Mouse (Mus musculus) frontal cortex, postnatal 36 days (tissue): ENCODE measurements at regions not wholly inside any gene's neighbourhood (a gene's known extent, or its start where the extent isn't known, plus 50 kb on each side); places are given as distances from the start of the nearest gene placed in this dataset.

ENCODE experiments used
- DNase-seq, 2 experiments: peaks; one replicate each; pipeline ENCODE4 v3.0.0; 2022; ENCODE audit warnings: low spot score in 2 of 2

DNA sequence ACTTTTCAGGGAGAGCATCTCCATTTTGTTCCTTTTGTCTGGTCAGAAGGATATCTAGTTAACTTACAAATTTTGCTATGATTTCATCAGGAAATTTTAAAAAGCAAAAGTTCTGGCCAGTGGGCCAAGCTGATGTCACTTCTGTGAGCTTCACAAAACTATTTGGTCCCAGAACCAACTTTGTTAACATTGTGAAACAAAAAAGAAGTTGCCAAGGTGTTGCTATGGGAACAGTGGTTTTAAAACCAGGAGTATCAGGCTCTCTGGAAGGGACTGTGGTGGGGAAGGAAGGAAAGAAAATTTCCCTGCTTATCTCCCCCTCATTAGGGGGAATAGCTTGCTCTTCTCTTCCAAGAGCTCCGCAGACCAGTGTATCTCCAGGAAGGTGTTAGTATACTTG lies 416.8 kb upstream of the Auts2 start:
- no peak for DNase-seq

DNA sequence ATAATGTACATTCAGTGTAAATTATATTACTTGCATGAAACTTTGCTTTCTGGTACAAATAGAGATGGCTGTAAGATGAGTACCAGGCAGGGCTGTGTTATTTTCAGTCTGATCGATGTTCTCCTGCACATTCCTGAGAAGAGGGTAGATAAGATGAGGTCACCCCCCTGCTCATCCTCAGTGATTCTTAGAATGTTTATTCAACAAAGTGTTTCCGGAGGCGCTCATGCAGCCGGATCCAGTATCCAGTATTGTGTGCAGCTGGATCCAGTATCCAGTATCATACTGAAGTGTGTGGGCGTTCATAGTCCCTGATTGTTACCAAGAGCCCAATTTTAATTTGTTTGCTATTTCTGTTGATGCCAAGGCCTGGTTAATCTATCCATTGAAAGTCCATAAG lies 413.0 kb upstream of the Auts2 start:
- DNase-seq: no peak

DNA sequence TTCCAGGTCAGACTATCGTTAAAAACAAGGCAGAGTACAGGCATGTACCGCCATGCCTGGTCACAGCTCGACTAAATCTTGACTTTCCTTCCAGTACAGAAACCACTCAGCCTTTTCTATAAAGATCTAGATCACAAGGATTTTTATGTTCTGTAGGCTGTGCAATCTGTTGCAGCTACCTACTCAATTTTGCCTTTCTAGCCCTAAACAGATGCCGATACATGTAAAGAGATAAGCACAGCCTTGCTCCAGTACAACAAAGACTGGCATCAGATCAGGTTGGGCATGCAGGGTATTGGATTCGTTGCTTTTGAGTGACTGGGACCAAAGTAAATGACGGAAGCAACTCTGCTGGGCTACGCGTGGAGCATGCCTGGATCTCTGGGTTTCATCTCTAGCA lies 411.9 kb upstream of the Auts2 start:
- DNase-seq: peak in 1 of 2 experiments; percentile 36

DNA sequence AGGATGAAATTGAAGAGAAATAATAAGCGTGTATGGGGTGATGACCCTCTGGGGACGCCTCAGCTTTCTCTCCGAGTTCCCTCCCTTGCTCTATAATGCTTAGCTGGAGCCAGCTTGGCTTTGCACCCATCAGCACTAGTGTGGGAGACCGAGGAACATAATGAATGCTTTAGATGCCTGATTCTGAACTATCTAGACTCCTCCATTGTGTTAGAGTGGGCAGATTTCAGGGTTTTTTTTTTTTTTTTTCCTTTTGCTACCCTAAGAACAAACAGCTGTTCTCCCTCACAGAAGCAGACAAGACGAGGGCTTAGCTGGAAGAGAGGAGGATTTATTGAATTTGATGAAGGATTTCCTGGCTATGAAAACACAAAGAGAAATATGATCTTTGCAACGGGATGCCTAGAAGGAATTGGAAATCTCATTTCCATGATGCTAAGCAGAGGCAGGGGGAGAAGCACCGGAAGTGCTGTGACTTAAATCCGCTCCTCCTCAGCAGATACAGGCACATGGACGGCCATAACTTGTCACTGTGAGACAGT lies 390.4 kb upstream of the Auts2 start:
- peak in 1 of 2 experiments; percentile 19 for DNase-seq

DNA sequence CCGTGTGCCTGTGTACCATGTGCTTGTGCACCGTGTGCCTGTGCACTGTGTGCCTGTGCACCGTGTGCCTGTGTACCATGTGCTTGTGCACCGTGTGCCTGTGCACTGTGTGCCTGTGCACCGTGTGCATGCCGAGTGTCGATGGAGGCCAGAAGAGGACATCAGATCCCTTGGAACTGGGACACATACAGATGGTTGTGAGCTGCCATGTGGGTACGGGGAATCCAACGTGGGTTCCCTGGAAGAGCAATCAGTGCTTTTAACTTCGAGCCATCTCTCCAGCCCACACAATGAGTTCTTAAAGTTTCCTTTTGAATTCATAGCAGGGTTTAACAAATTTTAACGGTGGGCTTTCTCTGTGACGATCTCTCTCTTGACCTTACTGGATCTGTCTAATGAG lies 386.8 kb upstream of the Auts2 start:
- peak in 1 of 2 experiments; percentile 14 for DNase-seq

DNA sequence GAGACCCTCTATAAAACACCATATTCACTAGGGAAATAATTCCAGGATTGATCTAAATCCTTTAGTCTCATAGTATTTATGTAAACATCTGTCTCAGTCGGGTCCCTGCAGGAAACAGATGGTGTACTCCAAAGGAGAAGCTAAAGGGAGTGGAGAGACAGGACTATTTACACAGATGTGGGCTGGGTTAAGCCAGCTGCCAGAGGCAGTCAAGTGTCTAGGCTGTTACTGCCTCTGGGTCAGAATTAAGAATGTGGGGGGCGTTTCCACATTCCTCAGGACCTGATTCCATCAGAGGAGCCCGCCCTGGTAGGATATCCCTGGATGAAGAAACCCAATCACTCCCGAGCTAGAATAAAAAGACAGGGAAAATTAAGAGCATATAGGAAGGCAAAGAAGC lies 380.2 kb upstream of the Auts2 start:
- DNase-seq: no peak

DNA sequence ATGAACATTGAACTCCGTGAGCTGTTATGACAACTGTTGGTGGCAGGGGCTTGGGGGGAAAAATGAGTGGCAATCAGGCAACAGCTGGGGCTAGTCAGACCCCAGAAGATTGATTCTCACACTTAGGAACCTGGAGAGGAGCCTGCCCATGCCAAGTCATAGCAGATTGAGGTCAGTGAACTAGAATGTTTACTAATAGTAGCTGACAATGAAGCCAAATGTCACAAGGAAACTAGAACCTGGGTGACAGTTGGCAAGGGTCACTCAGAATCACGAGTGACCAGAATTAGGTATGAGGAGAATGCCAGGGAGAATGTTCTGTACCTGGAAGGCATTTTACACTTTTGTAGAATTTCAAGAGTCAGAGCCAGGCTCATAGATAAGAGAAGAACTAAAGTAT lies 365.9 kb upstream of the Auts2 start:
- no peak for DNase-seq

DNA sequence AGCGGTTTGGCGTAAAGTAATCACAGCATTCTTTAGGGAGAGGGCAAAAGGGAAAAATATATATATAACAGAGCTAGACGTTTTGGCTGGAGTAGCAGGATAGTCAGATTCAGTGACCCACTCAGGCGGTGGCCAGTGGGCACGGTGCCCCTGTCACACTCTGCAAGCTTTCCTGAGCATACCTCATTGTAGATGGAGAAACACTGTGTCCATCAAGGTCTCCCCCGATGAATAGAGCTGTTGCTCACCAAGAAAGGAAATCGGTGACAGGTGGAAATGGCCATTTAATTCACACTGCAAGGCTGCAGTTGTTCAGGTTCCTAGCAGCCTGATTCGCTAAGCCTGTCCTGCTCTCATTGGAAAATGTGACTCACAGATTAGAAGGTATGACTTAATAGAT lies 365.1 kb upstream of the Auts2 start:
- no peak for DNase-seq

DNA sequence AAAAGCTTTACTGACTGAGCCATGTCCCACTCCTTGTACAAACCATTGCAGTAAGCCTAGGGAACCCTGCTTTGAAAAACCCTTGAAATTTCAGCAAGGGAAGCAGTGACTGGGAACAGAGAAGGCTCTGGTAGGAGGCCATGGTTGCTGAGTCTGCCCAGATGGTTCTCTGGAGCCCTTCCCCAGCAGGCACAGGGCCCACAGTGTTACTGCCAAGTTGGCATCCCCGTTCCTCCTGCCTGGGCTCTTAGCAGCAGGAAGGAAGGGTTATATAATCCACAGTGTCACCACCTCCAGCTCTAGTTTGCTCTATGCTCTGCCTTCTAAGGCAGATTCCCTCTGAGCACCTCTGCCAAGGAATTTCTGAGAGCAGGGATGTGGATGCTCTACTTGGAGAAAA lies 349.4 kb upstream of the Auts2 start:
- peak; percentile 84 to 92 for DNase-seq

DNA sequence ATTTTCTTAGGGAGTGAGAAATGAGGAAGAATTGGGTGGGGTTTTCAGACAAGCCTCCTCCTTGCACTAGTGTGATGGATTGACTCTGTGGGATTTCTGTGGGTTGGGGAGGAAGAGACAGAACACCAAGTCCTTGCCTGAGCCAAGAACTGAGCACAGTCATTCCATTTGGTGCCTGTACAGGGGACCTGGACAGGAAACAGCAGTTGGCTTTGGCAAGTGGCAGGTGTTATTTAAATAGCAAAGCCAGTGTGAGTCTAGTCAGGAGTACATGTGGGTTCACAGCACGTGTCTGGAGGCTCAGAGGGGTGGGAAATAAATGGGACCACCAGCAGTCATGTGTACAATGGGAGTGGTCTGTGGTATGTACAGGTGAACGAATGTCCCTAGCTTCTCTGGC lies 341.0 kb upstream of the Auts2 start:
- DNase-seq: no peak

DNA sequence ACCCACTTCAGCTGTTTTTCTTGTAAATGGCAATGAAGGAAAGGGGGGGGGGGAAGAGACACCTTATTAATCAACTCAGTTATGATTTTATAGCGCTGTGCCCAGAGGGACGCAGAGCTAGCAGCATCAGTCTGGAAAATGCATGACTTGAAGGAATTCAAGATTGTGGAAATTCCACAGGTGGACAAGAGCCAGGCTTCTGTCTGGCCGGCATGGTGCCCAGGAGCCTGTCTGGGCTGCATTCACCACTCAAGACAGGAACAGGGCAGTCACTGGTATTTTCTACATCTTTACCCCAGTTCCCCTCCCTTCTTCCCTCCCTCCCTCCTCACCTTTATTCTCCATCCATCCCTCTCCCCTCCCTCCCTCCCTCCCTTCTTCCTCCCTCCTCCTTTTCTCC lies 339.1 kb upstream of the Auts2 start:
- DNase-seq: peak in 1 of 2 experiments; percentile 13

DNA sequence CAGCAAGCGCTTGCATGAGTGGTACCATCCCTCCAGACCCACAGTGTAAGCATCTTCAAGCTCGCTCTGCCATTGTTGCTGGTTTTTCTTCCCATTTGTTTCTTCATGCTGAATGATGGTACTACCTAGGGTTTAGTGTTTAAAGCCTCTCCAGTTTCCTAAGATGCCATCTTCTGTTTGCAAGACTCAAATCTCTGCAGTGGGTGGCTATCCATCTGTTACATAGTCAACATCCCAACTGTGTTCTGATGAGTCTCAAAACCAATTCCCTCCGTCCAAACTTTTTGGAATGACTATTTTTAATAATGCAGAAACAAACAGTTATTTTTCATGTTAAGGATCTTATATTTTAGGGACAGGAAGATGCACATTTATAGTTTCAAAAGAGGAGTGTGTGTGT lies 338.0 kb upstream of the Auts2 start:
- DNase-seq: peak in 1 of 2 experiments; percentile 41

DNA sequence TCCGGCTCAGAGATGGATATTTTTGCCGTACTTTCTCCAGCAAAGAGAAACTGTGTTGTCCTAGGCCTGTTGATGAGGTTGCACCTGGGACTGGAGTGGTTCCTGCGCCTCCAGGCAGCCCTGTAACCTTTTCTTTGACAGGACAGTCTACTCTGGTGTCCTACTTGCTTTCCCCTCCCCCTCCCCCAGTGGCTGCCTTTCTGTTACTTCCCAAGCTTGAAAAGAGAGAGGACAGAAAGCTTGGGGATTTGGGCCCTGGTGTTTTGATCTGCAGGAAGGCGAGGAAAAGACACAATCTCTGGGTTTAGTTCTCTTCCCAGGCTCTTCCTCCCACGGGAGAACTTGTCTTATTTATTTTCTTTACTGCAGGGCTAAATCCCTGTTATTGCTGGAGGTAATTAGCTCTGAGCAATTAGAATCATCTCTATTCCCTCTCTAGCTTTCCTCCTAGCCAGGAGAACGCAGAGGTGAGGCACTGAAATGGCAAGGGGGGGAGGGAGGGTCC lies 333.2 kb upstream of the Auts2 start:
- DNase-seq: no peak

DNA sequence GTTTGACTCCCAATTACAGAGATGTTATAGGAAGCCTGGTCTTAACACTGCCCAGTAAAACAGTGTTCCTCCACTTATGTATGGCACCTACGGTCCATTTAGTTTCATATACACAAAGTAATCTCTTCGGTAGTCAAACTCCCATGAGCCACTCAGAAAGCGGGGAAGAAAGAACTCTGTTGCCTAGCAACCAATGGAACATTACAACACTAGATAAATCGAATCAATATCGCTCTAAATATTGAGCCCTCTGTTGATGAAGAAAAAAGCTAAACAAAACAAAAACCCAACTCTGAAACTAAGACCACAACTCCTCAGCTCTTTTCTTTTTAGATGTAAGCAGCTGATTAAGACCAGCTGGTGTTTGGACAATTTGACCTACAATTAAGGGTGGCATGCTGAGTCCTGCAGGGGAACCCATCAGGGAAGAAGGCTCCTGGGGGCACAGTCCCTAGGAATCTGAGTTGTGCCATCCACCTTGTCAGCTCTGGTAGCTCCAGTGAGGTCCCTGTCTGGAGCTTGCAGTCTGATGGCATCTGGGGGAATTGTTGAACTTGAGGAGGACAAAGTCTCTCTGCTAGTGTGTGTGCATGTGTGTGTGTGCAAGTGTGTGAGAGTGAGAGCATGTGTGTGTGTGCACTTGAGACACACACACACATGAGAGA lies 315.8 kb upstream of the Auts2 start:
- DNase-seq: no peak

DNA sequence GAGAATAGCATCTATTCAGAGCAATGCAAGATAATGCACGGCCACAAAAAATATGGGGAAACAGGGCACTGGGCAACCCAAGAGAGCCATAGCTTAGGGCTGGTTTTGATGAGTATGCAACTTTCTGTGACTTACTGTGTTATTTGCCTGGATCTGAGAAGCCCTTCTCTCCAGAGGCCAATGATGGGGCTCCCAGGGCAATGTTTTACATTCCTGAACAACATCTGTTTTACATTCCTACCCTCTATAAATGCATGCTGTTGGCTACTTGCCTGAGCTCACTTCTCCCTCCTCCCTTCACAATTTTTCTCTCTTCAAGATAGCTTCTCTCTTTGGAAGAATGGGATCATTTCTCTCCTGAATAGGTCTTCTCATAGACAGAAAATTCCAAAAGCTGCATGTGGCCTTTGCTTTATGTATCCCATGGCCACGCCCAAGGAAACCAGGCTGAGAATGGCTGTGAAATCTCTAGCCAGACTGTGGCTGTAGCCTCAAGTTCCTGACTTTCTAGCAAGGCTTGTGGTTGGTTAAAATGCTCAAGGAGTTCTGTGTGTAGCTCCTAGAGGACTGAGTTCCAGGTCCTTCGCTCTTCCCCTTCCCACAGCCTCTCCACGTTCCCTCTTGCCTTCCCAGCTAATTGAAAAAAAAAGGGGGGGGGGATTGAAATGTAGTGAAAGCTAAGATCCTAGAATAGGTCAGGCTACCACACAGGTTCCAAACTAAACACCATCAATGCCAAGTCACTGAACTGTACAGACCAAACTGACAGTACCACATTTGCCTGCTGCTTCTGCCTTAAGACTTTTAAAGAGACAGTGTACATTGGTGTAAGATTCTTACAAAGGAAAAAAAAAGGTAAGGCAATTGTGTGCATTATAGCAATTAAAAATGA lies 312.7 kb upstream of the Auts2 start:
- no peak for DNase-seq

DNA sequence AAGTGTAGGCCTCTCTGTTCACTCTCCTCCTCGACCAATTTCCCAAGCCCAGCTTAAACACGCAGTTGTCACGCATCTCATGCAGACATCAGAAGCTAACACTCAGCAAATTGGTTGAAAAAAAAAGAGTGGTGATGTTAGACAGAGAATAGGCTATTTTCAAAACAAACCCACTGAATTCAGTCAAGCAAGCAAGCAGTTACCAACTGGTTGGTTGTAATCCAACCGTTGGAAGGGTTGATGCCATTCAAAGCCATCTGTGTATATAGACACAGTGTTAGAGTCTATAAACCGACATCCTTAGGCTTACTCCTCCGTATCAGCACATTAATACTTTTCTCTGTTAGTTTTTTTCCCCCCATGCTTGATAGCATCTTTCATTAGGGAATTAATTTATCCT lies 307.6 kb upstream of the Auts2 start:
- DNase-seq: no peak

DNA sequence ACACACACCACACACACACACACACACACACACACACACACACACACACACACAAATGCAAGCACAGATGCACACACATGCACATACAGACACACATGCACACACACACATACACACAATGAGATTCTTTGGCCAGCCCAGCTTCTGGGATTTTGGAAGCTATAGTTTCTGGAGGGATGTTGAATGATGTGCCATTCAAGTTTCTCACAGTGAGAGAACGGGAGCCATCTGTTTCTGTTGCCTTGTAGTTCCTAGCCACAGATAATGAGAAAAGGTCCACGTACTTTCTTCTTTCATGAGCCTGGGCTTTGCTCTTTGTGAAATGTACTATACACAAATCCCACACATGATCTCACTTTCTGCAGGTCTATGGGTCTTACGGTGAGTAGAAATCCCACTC lies 304.9 kb upstream of the Auts2 start:
- no peak for DNase-seq

DNA sequence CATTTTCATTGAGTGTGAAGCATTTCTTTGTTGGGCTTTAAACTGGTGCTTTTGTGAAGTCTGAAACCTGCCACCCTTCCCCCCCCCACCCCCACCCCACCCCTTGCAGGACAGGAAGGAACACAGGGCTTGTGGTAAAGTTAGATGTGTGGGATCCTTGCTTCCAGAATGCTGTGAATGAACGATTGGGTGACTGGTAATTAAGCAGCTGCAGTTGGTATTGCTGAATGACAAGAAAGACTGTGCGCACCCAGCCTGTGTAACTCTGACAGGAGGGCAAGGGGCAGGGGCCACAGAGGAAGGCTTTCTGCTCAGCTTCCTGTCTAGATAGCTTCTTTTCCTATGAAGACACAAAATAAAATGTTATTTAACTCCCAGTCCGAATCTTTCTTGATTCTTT lies 300.1 kb upstream of the Auts2 start:
- no peak for DNase-seq

DNA sequence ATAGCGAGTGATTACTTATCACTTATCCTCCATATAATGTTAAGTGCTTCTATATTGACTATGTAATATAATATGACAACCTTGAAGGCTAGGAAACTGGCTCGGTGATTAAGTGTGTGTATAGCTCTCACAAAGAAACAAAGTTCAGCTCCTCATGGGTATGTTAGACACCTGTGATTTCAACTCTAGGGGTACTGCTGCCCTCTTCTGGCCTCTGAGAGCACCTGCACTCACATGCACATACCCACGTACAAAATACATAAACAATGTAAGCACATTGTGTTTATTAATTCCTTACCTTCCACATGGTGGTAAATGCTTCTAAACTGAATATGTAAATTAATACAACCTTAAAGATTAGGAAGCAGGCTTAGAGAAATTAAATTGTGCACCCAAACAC lies 298.6 kb upstream of the Auts2 start:
- DNase-seq: no peak

DNA sequence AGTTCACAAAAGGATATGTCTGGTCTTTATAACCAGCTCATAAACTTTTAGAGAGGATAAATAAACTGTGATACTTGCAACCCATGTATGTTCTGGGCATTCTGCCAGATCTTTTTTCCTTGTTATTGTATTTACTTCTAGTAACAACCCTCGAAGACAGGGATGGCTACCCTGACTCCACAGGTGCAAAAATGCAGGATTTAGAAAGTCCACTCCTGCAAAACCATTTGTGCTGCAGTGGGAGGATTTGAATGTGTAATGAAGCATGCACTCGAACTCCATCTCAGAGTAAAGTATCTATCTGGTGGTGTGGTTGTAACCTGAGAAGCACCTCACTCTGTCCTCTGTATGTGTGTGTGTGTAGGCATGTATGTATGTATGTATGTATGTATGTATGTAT lies 294.3 kb upstream of the Auts2 start:
- DNase-seq: no peak

DNA sequence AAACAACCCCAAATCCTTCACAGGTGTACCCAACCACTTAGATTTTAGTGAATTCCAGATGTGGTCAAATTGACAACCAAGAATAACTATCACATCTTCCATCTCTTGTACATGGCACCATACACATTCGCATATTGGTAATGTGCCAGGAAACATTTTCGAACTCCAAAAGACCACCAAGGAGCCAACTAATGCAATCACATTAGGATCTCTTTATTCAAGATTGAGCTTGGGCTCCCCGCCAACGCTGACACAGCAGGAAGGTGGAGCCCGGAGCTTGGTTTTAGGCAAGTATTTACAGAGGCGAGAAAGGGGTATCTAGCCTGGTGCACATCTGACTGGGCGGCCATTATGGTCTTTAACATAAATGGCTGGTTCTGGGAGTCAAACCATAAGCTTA lies 285.8 kb upstream of the Auts2 start:
- no peak for DNase-seq

DNA sequence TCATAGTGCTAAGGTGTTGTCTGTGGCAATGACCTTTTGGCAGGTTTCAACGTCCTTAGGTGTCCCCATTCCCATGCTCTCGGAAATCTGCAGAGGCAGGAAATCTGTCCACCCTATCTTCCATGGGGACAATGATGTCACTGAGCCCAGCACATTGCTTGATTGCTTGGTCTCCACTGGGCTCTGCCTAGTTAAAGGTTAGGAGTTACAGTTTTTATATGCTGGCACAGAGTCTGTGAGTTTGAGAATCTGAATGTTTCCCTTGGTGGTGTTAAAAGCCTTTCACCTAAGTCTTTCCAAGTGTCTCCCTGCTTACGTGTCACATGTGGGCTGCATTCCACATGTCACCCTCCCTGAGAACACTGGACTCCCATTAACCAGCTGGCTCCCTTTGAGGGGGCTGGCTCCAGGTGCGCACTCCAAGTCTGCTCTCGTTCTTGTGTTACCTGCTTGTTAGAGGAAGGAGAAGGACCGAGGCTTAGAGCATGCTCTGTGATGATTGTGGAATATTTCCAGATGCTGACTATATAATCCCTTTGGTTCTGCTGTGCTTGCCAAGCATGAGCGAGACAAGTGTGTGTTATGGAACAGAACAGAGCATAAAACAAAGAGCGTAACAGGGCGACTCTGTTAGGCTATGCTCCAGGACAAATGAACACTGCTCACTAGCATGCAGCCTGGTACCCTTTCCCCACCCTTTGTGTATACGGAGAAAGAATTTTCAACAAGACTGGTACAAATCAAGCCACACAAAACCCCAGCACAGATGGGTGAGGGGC lies 284.6 kb upstream of the Auts2 start:
- peak; percentile 4 to 11 for DNase-seq
